Mouse (Mus musculus): ENCODE results near the gene Tenm2. TPM values are rescaled to one million over a fixed set of nuclear protein-coding genes. Genes with fewer than 3 reads are reported as not detected.

The Tenm2 gene
- polyA plus RNA-seq, 1 experiment from 2014 or later: 8.1 TPM

DNA sequence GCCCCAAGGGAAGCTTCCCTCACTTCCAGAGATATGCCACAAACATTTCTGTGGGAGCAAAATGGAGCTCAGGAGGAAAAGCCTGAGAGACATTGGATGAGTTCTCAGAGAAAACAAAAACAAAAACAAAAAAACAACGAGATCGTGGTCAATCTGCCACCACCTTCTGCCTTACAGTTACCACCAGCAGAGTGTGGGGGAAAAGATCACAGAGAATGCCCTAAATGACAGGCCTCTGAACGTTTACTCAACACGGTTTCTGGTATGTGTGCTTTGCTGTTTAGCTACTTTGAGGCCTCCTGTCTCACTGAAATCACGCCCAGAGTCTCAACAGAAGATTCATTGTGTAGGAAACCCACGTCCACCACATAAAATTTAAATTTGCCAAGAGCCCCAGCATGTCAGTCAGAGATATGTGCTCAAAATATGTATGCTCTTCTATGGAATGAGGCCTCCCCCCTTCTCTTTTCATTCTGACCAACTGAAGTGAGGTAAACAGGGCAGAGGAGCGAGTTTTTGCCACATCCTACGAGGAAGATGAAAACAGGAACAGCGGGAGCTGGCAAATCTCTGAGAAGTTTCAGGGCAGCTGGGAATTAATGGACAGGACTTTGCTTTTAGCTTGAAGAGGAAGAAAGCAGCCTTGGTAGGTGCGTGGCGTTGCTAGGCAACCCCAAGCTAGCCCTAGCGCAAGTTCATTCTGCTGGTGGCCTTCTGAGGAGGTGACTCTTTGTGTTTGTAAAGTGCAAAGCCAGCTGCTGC lies 1126.6 kb downstream of the Tenm2 start:
- no peaks in the 10 kb centered on the region for H3K36me3 ChIP-seq
- H3K4me3 ChIP-seq: no peak overlapping the region
- H3K27me3 ChIP-seq (ENCODE audit: insufficient read depth, poor library complexity, severe bottlenecking): no peaks in the 10 kb centered on the region
- peak overlapping the region; percentile 50 for H3K27ac ChIP-seq
- 22% methylated on average over 12 of the region's 12 CpGs for WGBS
- peak; percentile 56 for DNase-seq (ENCODE audit: low spot score)
- H3K9me3 ChIP-seq: no peaks in the 10 kb centered on the region
- peaks cover 44% of the 10 kb centered on the region for H3K4me1 ChIP-seq (replicated peaks)

DNA sequence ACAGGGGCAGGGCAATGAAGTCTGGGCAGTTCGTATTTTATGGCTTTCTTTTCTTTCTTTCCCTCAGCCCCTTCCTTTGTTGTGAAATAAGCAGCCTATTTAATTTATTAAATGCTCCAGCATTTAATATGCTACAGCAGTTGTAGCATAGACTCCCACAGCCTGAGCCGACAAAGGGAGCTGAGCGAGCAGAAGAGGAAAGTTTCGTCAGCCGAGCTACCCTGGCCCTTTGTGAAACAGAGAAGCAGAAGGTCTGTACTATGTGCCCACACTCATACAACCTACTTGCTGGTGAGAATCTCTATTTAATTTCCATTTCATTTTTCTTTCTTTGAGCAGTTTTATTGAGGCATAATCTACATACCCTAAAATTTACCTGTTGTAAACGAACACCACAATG lies 1127.9 kb downstream of the Tenm2 start:
- Histone ChIP-seq H3K27ac (peak overlapping the region; percentile 51; the same call in 1 of the 2 replicates), H3K9me3 (no peaks in the 10 kb centered on the region), H3K4me1 (replicated peaks) (peaks cover 51% of the 10 kb centered on the region), H3K36me3 (no peaks in the 10 kb centered on the region), H3K4me3 (no peak overlapping the region), H3K27me3 (ENCODE audit: insufficient read depth, poor library complexity, severe bottlenecking) (no peaks in the 10 kb centered on the region)
- DNase-seq (ENCODE audit: low spot score): no peak
- WGBS: 85% methylated on average over 6 of the region's 6 CpGs

DNA sequence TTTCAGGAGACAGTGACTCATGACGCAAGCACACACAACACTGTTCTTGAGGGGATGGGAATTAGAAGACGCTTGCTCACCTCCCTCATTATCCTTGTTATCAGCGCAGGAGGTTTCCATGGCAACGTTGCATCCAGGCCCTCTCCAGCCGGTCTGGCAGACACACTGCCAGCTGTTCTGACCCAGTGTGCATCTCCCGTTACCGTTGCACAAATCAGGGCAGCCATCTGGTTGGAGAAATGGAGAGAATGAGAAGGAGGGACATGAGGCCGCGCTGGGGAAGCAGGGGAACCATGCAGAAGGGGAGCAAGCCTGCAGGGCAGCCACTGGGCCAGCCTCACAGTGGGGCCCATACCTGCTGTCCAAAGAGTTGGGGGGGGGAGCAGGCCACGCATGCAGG lies 1129.1 kb downstream of the Tenm2 start:
- Histone ChIP-seq H3K4me3 (no peak overlapping the region), H3K27ac (peak overlapping the region; percentile 81), H3K27me3 (ENCODE audit: insufficient read depth, poor library complexity, severe bottlenecking) (no peaks in the 10 kb centered on the region), H3K9me3 (no peaks in the 10 kb centered on the region), H3K4me1 (replicated peaks) (peaks cover 51% of the 10 kb centered on the region), H3K36me3 (no peaks in the 10 kb centered on the region)
- DNase-seq (ENCODE audit: low spot score): peak; percentile 62
- WGBS: 34% methylated on average over 10 of the region's 10 CpGs

DNA sequence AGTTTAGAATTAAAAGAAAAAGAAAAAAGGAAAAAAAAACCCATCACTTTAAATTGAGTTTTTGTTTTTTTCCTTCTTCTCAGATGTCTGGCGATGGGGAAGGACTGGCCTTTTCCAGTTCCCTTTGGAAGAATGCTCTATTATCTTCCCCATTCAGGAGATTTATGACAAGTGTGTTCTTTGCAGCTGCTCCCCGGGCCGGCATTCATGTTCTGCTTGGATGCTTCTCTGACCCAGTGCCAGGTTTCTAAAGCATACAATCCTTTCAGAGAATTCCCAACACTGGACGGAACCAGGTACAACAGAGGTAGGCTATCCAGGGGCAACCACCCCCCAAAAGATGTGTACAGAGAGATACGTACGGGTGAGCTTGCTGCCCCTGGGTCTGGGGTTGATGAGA lies 1132.2 kb downstream of the Tenm2 start:
- H3K36me3 ChIP-seq: no peaks in the 10 kb centered on the region
- no peaks in the 10 kb centered on the region for H3K9me3 ChIP-seq
- no peaks in the 10 kb centered on the region for H3K27me3 ChIP-seq (ENCODE audit: insufficient read depth, poor library complexity, severe bottlenecking)
- H3K27ac ChIP-seq: peak overlapping the region; percentile 40; the same call in 1 of the 2 replicates
- no peak overlapping the region for H3K4me3 ChIP-seq
- 55% methylated on average over 6 of the region's 6 CpGs for WGBS
- peaks cover 30% of the 10 kb centered on the region for H3K4me1 ChIP-seq (replicated peaks)
- DNase-seq (ENCODE audit: low spot score): no peak

DNA sequence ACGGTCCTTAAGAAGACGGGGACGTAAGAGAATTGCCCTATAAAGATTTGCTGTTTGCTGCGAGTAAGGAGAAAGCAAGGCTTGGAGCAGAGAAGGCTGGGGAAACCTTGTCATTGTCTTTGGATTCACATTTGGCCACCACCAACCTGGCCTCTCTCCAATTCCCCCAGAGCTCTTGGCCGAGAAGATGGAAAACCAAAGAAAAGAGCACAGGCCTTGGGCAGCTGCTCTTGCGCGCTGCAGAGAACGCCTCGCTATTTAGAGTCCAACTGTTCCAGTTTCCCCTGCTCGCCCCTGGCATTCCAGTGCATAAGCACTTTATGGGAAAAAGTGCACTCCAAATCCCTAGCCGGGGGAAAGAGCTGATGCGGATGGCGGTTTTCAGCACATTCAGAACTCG lies 1139.5 kb downstream of the Tenm2 start:
- H3K4me1 ChIP-seq (replicated peaks): no peaks in the 10 kb centered on the region
- H3K27me3 ChIP-seq (ENCODE audit: insufficient read depth, poor library complexity, severe bottlenecking): no peaks in the 10 kb centered on the region
- no peaks in the 10 kb centered on the region for H3K36me3 ChIP-seq
- no peaks in the 10 kb centered on the region for H3K9me3 ChIP-seq
- H3K4me3 ChIP-seq: no peak overlapping the region
- WGBS: 92% methylated on average over 14 of the region's 14 CpGs
- H3K27ac ChIP-seq: no peak overlapping the region
- no peak for DNase-seq (ENCODE audit: low spot score)

DNA sequence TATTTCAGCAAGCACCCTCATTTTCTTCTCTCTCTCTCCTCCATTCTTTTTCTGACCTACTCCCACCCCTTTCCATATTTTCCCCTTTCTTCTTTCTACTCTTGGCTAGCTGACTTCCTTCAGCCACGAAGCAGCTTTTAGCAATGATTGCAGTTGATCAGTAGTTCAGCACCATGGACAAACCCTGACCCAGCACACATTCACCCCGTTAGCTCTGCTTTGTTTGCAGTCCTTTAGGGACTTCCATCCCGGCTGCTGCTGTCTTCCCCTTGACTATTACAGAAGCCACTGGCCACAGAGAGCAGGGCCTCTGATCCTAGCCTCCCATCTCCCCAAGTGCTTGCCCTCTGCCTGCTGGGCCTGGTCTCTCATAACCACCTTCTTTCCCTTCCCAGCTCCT lies 1145.6 kb downstream of the Tenm2 start:
- Histone ChIP-seq H3K36me3 (no peaks in the 10 kb centered on the region), H3K9me3 (no peaks in the 10 kb centered on the region), H3K27me3 (ENCODE audit: insufficient read depth, poor library complexity, severe bottlenecking) (no peaks in the 10 kb centered on the region), H3K27ac (no peak overlapping the region), H3K4me1 (replicated peaks) (peaks cover 5% of the 10 kb centered on the region; the same call in 1 of the 2 replicates), H3K4me3 (no peak overlapping the region)
- WGBS: 7% methylated on average over 3 of the region's 3 CpGs
- DNase-seq (ENCODE audit: low spot score): peak; percentile 8

DNA sequence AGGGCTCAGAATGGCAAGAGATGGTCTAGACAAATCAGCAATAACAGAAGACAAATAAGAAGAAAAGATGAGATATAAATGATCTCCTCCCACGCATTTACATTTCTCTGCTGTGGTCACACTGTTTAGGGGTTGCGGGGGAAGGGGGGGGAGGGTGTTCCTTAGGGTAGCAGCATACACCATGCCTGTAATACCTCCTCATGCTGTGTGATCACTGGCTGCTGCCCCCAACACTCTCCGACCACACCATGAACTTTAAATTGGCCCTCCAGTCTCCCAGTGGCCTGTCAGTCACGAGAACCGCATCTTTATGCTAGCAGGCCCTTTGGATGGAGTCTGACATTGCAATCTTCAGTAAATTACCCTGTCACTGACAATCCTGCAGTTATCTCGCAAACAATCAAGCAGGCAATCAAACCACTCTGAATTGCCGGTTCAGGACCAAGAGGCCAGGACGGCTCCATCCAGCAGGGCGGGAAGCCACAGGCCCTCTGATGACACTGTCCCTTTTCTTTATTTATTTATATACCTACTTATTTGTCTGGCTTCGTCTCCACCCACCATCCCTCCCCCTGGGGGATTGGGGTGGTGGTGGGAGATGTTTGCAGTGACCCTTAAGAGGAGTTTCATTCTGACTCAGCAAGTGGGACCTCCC lies 1154.2 kb downstream of the Tenm2 start:
- Histone ChIP-seq H3K27me3 (ENCODE audit: insufficient read depth, poor library complexity, severe bottlenecking) (no peaks in the 10 kb centered on the region; the same call in 1 of the 2 replicates), H3K36me3 (no peaks in the 10 kb centered on the region), H3K9me3 (no peaks in the 10 kb centered on the region), H3K4me3 (no peak overlapping the region), H3K4me1 (replicated peaks) (peaks cover 24% of the 10 kb centered on the region), H3K27ac (no peak overlapping the region)
- no peak for DNase-seq (ENCODE audit: low spot score)
- WGBS: 51% methylated on average over 10 of the region's 10 CpGs

DNA sequence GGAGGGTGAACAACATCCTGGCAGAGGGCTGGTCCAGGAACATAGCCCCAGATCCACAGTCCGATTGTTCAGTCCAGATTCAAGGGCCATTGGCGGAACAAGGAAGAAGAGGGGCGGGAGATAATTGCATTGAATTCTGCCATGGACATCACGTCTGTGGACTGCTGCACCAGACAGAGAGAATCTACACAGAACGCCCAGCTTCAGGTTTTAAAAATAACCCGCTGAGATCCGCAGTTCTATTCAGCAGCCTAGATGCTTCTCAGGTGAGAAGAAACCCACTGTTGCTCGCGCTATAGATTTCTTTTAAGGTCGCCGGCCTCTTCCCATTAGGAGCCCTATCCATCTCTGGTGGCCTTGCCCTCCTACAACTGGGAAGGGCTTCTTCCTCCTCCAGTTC lies 1155.0 kb downstream of the Tenm2 start:
- H3K9me3 ChIP-seq: no peaks in the 10 kb centered on the region
- H3K4me3 ChIP-seq: no peak overlapping the region
- peaks cover 24% of the 10 kb centered on the region for H3K4me1 ChIP-seq (replicated peaks)
- H3K27ac ChIP-seq: no peak overlapping the region
- no peak for DNase-seq (ENCODE audit: low spot score)
- H3K27me3 ChIP-seq (ENCODE audit: insufficient read depth, poor library complexity, severe bottlenecking): no peaks in the 10 kb centered on the region; the same call in 1 of the 2 replicates
- 63% methylated on average over 11 of the region's 11 CpGs for WGBS
- H3K36me3 ChIP-seq: no peaks in the 10 kb centered on the region

DNA sequence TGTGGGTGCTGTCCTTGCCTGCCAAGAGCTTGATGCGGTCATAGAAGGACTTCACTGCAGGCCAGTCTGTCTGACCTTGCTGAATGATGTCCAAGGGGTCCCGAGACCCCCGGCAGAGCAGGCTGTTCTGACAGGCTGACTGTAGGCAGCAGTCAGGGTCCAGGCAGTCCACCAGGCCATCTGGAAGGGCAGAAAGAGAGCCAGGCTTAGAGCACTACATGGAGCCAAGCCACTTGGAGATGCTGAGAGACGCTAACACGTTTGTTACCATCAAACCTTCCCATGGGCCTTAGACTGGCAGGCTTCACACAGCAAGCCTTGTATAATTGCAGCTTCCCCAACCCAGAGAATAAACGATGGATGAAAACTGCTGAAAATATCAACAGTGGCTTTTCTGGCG lies 1157.4 kb downstream of the Tenm2 start:
- no peak overlapping the region for H3K27ac ChIP-seq
- no peaks in the 10 kb centered on the region for H3K27me3 ChIP-seq (ENCODE audit: insufficient read depth, poor library complexity, severe bottlenecking)
- no peak for DNase-seq (ENCODE audit: low spot score)
- H3K36me3 ChIP-seq: no peaks in the 10 kb centered on the region
- H3K4me1 ChIP-seq (replicated peaks): peaks cover 24% of the 10 kb centered on the region
- no peaks in the 10 kb centered on the region for H3K9me3 ChIP-seq
- 86% methylated on average over 7 of the region's 7 CpGs for WGBS
- H3K4me3 ChIP-seq: no peak overlapping the region

DNA sequence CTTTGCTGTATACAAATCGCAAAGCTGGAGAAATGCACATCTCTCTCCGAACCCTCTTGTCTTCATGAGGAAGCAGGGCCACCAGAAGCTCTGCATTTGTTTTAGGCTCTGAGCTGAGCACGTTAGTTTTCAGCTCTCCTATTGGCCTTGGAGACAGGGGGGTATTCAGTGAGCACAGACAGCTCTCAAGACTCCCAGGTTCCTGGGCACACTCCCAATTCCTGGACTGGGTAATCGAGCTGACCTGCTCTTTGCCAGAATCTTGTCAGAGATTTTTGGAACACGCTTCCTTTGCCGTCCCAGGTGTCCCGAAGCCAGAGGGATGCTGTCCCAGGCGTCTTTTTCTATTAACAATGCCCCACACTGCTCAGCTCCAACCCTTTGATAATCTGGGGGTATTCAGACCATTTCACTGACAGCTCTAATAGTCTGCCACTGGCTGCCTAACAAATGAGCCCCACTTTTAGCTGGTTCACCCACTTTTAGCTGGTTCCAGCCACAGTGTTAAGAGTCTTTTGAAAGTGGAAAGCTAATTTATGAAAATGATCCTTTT lies 1161.7 kb downstream of the Tenm2 start:
- Histone ChIP-seq H3K27ac (no peak overlapping the region), H3K4me3 (no peak overlapping the region), H3K9me3 (no peaks in the 10 kb centered on the region), H3K36me3 (peaks cover 4% of the 10 kb centered on the region; the same call in 1 of the 2 replicates), H3K4me1 (replicated peaks) (peaks cover 3% of the 10 kb centered on the region; the same call in 1 of the 2 replicates), H3K27me3 (ENCODE audit: insufficient read depth, poor library complexity, severe bottlenecking) (no peaks in the 10 kb centered on the region)
- 77% methylated on average over 8 of the region's 8 CpGs for WGBS
- no peak for DNase-seq (ENCODE audit: low spot score)

DNA sequence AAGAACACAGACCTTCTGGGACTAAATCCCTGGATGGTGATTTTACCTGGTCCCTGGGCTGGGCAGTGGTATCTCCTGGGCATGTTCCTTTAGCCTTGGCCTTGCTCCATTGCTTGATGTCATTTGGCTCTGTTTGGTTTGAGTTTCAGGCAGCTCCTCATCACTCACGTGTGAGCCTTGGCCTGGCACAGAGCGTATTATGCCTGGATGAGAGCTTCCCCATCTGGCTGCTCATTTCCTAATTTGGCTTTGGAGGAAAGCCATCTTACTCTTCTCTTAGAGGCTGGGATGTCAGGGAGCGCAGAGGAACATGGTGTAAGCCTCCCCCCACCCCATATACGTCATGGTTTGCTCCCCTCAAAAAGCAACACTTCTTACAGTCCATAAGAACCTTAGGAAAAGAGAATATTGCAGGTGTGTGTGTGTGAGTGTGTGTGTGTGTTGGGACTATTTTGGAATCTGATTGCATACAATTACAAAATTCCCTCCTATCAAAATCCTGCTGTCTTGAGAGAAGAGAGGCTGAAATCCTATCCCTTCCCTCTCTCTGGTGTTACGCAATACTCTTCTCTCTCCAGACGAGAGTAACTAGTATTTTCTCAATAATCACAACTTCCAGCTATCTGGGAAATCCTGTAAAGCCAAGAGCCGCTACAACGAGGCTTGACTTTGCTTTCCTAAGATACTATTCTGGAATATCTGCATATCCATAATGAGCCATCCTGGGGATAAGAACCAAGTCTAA lies 1162.5 kb downstream of the Tenm2 start:
- no peak overlapping the region for H3K4me3 ChIP-seq
- H3K27ac ChIP-seq: no peak overlapping the region
- H3K9me3 ChIP-seq: no peaks in the 10 kb centered on the region
- no peaks in the 10 kb centered on the region for H3K27me3 ChIP-seq (ENCODE audit: insufficient read depth, poor library complexity, severe bottlenecking)
- H3K4me1 ChIP-seq (replicated peaks): 0 out of 2 replicates have a peak, but pooled peaks cover 2% of the 10 kb centered on the region
- H3K36me3 ChIP-seq: peaks cover 9% of the 10 kb centered on the region; the same call in 1 of the 2 replicates
- DNase-seq (ENCODE audit: low spot score): no peak
- WGBS: 86% methylated on average over 8 of the region's 8 CpGs

DNA sequence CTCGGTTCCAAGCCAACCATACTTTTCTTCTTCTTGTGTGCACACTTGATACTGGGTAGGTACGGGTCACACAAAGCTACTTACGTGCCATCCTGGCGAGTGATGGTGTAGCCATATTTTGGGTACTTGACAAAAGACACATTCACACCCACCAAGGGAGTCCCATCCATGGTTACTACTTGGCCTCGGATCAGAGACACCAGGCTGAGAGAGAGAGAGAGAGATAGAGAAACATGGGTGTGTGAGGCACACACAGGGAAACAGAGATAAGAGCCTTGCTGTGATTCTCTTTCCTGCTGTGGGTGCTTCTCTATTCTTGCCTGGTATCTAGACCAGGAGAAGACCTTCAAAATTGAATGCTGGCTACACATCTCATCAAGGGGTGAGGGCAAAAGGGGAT lies 1163.1 kb downstream of the Tenm2 start:
- no peak overlapping the region for H3K4me3 ChIP-seq
- 0 out of 2 replicates have a peak, but pooled peaks cover 2% of the 10 kb centered on the region for H3K4me1 ChIP-seq (replicated peaks)
- 91% methylated on average over 5 of the region's 5 CpGs for WGBS
- H3K36me3 ChIP-seq: peaks cover 15% of the 10 kb centered on the region; the same call in 1 of the 2 replicates
- no peaks in the 10 kb centered on the region for H3K27me3 ChIP-seq (ENCODE audit: insufficient read depth, poor library complexity, severe bottlenecking)
- H3K9me3 ChIP-seq: no peaks in the 10 kb centered on the region
- H3K27ac ChIP-seq: no peak overlapping the region
- DNase-seq (ENCODE audit: low spot score): no peak
